Mouse (Mus musculus) right cerebral cortex, adult 2 months (tissue): ENCODE results near the gene Clnk.

Source experiments
- DNase-seq, 2 experiments: peaks; one replicate each; pipeline ENCODE4 v3.0.0; 2021 to 2022; ENCODE audit warnings: low spot score in 2 of 2

Clnk gene

GRCm38 (mm10) chr5:38754950-38755349 lies 121.7 kb downstream of the Clnk start:
- DNase-seq = peak; percentile 35 to 42

GRCm38 (mm10) chr5:38752749-38753148 lies 123.9 kb downstream of the Clnk start:
- DNase-seq = no peak

GRCm38 (mm10) chr5:38708940-38709581 lies 167.6 kb downstream of the Clnk start:
- no peak for DNase-seq

- no peak for DNase-seq
Observed at GRCm38 (mm10) chr5:38707364-38708075, 169.1 kb downstream of the Clnk start.

- no peak for DNase-seq
Observed at GRCm38 (mm10) chr5:38702941-38703340, 173.7 kb downstream of the Clnk start.

GRCm38 (mm10) chr5:38702091-38702490 lies 174.5 kb downstream of the Clnk start:
- no peak for DNase-seq

GRCm38 (mm10) chr5:38698466-38698865 lies 178.1 kb downstream of the Clnk start:
- no peak for DNase-seq

- no peak for DNase-seq
Observed at GRCm38 (mm10) chr5:38698046-38698445, 178.6 kb downstream of the Clnk start.

GRCm38 (mm10) chr5:38696616-38697375 lies 179.8 kb downstream of the Clnk start:
- DNase-seq = no peak

GRCm38 (mm10) chr5:38692859-38693258 lies 183.8 kb downstream of the Clnk start:
- no peak for DNase-seq

- DNase-seq = no peak
Observed at GRCm38 (mm10) chr5:38689186-38689585, 187.4 kb downstream of the Clnk start.

- no peak for DNase-seq
Observed at GRCm38 (mm10) chr5:38687694-38688093, 188.9 kb downstream of the Clnk start.

GRCm38 (mm10) chr5:38684164-38684911 lies 192.3 kb downstream of the Clnk start, which contains the start of gene Zfp518b:
Gene Zfp518b, minus strand, starts transcription at chr5:38684826.
- peak; percentile 67 to 73 for DNase-seq

- no peak for DNase-seq
Observed at GRCm38 (mm10) chr5:38658836-38659235, 217.8 kb downstream of the Clnk start.
